Mouse (Mus musculus): Measurements from ENCODE around the gene Col15a1. TPM values are rescaled to one million over a fixed set of nuclear protein-coding genes. Genes with fewer than 3 reads are reported as not detected.
A peak's percentile ranks its signal among the peaks of the same experiment; 100 is the strongest.

The Col15a1 gene
- polyA plus RNA-seq, 1 experiment: 1.6 TPM

- TF ChIP-seq EP300 (IDR thresholded peaks at IDR 0.05; ENCODE audit: insufficient read depth, low read depth, low read length) (no peak), POLR2A (IDR thresholded peaks at IDR 0.05; ENCODE audit: insufficient read depth, low read length) (no peak), CTCF (IDR thresholded peaks at IDR 0.05; ENCODE audit: low read depth, low read length) (no peak)
- H3K27me3 ChIP-seq (ENCODE audit: control insufficient read depth, insufficient read depth, low read length, poor library complexity, severe bottlenecking): no peaks in the 10 kb centered on the region
- no peak overlapping the region for H3K9ac ChIP-seq (ENCODE audit: low read depth, poor library complexity, severe bottlenecking)
- no peaks in the 10 kb centered on the region for H3K4me1 ChIP-seq (ENCODE audit: control insufficient read depth, insufficient read depth, low read length)
- H3K36me3 ChIP-seq (ENCODE audit: control insufficient read depth, insufficient read depth, low read length, poor library complexity, severe bottlenecking): no peaks in the 10 kb centered on the region
- no peaks in the 10 kb centered on the region for H3K9me3 ChIP-seq (replicated peaks; ENCODE audit: control insufficient read depth, insufficient read depth, low read length, poor library complexity, severe bottlenecking)
- no peak overlapping the region for H3K4me3 ChIP-seq (ENCODE audit: low read depth, low read length)
- no peak overlapping the region for H3K27ac ChIP-seq (ENCODE audit: insufficient read depth, low read length)
These were observed 39.6 kb downstream of the Col15a1 start for GRCm38 (mm10) chr4:47247574-47247973.

GRCm38 (mm10) chr4:47249193-47249592 lies 41.2 kb downstream of the Col15a1 start:
- Histone ChIP-seq H3K9ac (ENCODE audit: low read depth, poor library complexity, severe bottlenecking) (no peak overlapping the region), H3K27ac (ENCODE audit: insufficient read depth, low read length) (no peak overlapping the region), H3K4me1 (ENCODE audit: control insufficient read depth, insufficient read depth, low read length) (no peaks in the 10 kb centered on the region), H3K27me3 (ENCODE audit: control insufficient read depth, insufficient read depth, low read length, poor library complexity, severe bottlenecking) (no peaks in the 10 kb centered on the region), H3K36me3 (ENCODE audit: control insufficient read depth, insufficient read depth, low read length, poor library complexity, severe bottlenecking) (no peaks in the 10 kb centered on the region), H3K9me3 (replicated peaks; ENCODE audit: control insufficient read depth, insufficient read depth, low read length, poor library complexity, severe bottlenecking) (no peaks in the 10 kb centered on the region), H3K4me3 (ENCODE audit: low read depth, low read length) (no peak overlapping the region)
- TF ChIP-seq POLR2A (IDR thresholded peaks at IDR 0.05; ENCODE audit: insufficient read depth, low read length): no peak
- TF ChIP-seq EP300 (IDR thresholded peaks at IDR 0.05; ENCODE audit: insufficient read depth, low read depth, low read length): no peak
- no peak for TF ChIP-seq CTCF (IDR thresholded peaks at IDR 0.05; ENCODE audit: low read depth, low read length)

DNA sequence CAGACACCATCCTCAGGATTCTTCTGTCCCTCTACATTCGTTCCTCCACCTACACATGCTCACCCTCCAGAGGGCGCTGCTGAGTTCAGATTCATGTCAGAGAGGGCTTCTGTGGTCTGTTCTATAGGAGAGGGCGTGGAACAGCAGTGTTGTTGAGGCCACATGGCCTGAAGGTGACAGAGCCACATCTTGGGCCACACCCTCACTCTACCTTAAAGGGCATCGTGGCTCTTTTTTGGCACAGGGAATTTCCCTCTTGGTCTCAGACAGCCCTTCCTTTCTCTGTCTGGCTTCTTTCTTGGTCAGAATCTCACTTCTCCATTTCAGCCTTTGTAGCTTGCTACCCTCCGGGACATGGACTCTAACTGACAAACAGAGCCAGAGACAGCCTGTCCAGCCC lies 43.1 kb downstream of the Col15a1 start:
- Histone ChIP-seq H3K4me3 (ENCODE audit: low read depth, low read length) (no peak overlapping the region), H3K27ac (ENCODE audit: insufficient read depth, low read length) (no peak overlapping the region), H3K9ac (ENCODE audit: low read depth, poor library complexity, severe bottlenecking) (no peak overlapping the region), H3K36me3 (ENCODE audit: control insufficient read depth, insufficient read depth, low read length, poor library complexity, severe bottlenecking) (no peaks in the 10 kb centered on the region), H3K9me3 (replicated peaks; ENCODE audit: control insufficient read depth, insufficient read depth, low read length, poor library complexity, severe bottlenecking) (no peaks in the 10 kb centered on the region), H3K27me3 (ENCODE audit: control insufficient read depth, insufficient read depth, low read length, poor library complexity, severe bottlenecking) (no peaks in the 10 kb centered on the region), H3K4me1 (ENCODE audit: control insufficient read depth, insufficient read depth, low read length) (no peaks in the 10 kb centered on the region)
- peak; percentile 57 for TF ChIP-seq CTCF (IDR thresholded peaks at IDR 0.05; ENCODE audit: low read depth, low read length)
- TF ChIP-seq POLR2A (IDR thresholded peaks at IDR 0.05; ENCODE audit: insufficient read depth, low read length): no peak
- TF ChIP-seq EP300 (IDR thresholded peaks at IDR 0.05; ENCODE audit: insufficient read depth, low read depth, low read length): no peak

DNA sequence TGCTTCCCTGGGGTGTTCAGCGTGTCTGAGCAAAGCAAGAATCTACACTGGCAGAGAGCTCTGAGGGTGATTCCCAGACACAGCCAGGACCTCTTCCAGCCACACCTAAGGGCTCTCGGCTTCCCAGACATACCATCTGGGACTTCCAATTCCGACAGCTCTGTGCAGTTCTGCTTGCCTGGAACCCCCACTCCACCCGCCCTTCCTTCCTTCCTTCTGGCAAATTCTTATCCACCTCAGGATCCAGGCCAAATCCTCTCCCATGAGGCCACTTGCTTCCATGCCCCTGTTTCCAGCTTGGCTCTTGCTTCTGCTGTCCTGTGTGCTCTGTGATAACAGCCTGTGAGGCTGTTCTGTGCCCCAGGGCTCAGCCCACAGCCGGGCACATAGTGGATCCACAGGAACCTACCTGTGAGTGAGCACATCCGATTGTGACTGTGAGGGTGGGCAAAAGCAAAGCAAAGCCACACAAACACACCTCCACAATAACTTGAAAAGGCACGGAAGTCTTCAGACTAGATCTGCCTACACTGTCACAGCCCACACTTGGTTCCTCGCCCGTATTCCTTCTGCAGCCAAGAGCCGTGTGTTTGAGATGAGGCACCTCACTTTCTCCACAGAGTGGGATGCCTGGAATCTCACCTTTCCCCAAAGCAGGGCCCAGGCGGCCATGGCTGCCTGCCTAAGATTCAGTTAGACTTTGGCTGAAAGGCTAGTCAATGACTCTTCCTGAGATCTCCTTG lies 43.9 kb downstream of the Col15a1 start:
- TF ChIP-seq CTCF (IDR thresholded peaks at IDR 0.05; ENCODE audit: low read depth, low read length) (no peak), POLR2A (IDR thresholded peaks at IDR 0.05; ENCODE audit: insufficient read depth, low read length) (no peak), EP300 (IDR thresholded peaks at IDR 0.05; ENCODE audit: insufficient read depth, low read depth, low read length) (no peak)
- Histone ChIP-seq H3K27me3 (ENCODE audit: control insufficient read depth, insufficient read depth, low read length, poor library complexity, severe bottlenecking) (no peaks in the 10 kb centered on the region), H3K4me1 (ENCODE audit: control insufficient read depth, insufficient read depth, low read length) (no peaks in the 10 kb centered on the region), H3K9me3 (replicated peaks; ENCODE audit: control insufficient read depth, insufficient read depth, low read length, poor library complexity, severe bottlenecking) (no peaks in the 10 kb centered on the region), H3K27ac (ENCODE audit: insufficient read depth, low read length) (no peak overlapping the region), H3K36me3 (ENCODE audit: control insufficient read depth, insufficient read depth, low read length, poor library complexity, severe bottlenecking) (no peaks in the 10 kb centered on the region), H3K4me3 (ENCODE audit: low read depth, low read length) (no peak overlapping the region), H3K9ac (ENCODE audit: low read depth, poor library complexity, severe bottlenecking) (no peak overlapping the region)

- Histone ChIP-seq H3K27me3 (ENCODE audit: control insufficient read depth, insufficient read depth, low read length, poor library complexity, severe bottlenecking) (no peaks in the 10 kb centered on the region), H3K9me3 (replicated peaks; ENCODE audit: control insufficient read depth, insufficient read depth, low read length, poor library complexity, severe bottlenecking) (no peaks in the 10 kb centered on the region), H3K4me1 (ENCODE audit: control insufficient read depth, insufficient read depth, low read length) (no peaks in the 10 kb centered on the region), H3K36me3 (ENCODE audit: control insufficient read depth, insufficient read depth, low read length, poor library complexity, severe bottlenecking) (no peaks in the 10 kb centered on the region), H3K4me3 (ENCODE audit: low read depth, low read length) (no peak overlapping the region), H3K27ac (ENCODE audit: insufficient read depth, low read length) (no peak overlapping the region), H3K9ac (ENCODE audit: low read depth, poor library complexity, severe bottlenecking) (no peak overlapping the region)
- TF ChIP-seq EP300 (IDR thresholded peaks at IDR 0.05; ENCODE audit: insufficient read depth, low read depth, low read length) (no peak), POLR2A (IDR thresholded peaks at IDR 0.05; ENCODE audit: insufficient read depth, low read length) (no peak)
These were observed 44.7 kb downstream of the Col15a1 start for GRCm38 (mm10) chr4:47252627-47253026.

- Histone ChIP-seq H3K27ac (ENCODE audit: insufficient read depth, low read length) (no peak overlapping the region), H3K4me3 (ENCODE audit: low read depth, low read length) (no peak overlapping the region), H3K27me3 (ENCODE audit: control insufficient read depth, insufficient read depth, low read length, poor library complexity, severe bottlenecking) (no peaks in the 10 kb centered on the region), H3K4me1 (ENCODE audit: control insufficient read depth, insufficient read depth, low read length) (no peaks in the 10 kb centered on the region), H3K9ac (ENCODE audit: low read depth, poor library complexity, severe bottlenecking) (no peak overlapping the region), H3K9me3 (replicated peaks; ENCODE audit: control insufficient read depth, insufficient read depth, low read length, poor library complexity, severe bottlenecking) (no peaks in the 10 kb centered on the region), H3K36me3 (ENCODE audit: control insufficient read depth, insufficient read depth, low read length, poor library complexity, severe bottlenecking) (no peaks in the 10 kb centered on the region)
- TF ChIP-seq CTCF (IDR thresholded peaks at IDR 0.05; ENCODE audit: low read depth, low read length) (peak; percentile 89), POLR2A (IDR thresholded peaks at IDR 0.05; ENCODE audit: insufficient read depth, low read length) (no peak)
These were observed 47.7 kb downstream of the Col15a1 start for GRCm38 (mm10) chr4:47255641-47256040.
